Mouse (Mus musculus): ENCODE measurements around the gene Tvp23b.
A peak's percentile ranks its signal among the peaks of the same experiment; 100 is the strongest.

The Tvp23b gene

GRCm38 (mm10) chr11:62879220-62880048, at the start of gene Tvp23b:
Tvp23b (plus strand) TSS chr11:62879455.
- DNase-seq (ENCODE audit: low read depth, low spot score) = peak; percentile 99
- no peaks in the 10 kb centered on the region for H3K27me3 ChIP-seq (ENCODE audit: control insufficient read depth, insufficient read depth, low read length, poor library complexity, severe bottlenecking)
- peaks cover 5% of the 10 kb centered on the region; the same call in 1 of the 2 replicates for H3K36me3 ChIP-seq (ENCODE audit: control insufficient read depth, insufficient read depth, low read length, poor library complexity, severe bottlenecking)

- H3K27me3 ChIP-seq (ENCODE audit: control insufficient read depth, insufficient read depth, low read length, poor library complexity, severe bottlenecking) = no peaks in the 10 kb centered on the region; the same call in 1 of the 2 replicates
- DNase-seq (ENCODE audit: low read depth, low spot score) = no peak
- H3K36me3 ChIP-seq (ENCODE audit: control insufficient read depth, insufficient read depth, low read length, poor library complexity, severe bottlenecking) = no peaks in the 10 kb centered on the region
Measured at GRCm38 (mm10) chr11:62830387-62830786, 48.9 kb upstream of the Tvp23b start.

- DNase-seq (ENCODE audit: low read depth, low spot score) = no peak
- Histone ChIP-seq H3K27me3 (ENCODE audit: control insufficient read depth, insufficient read depth, low read length, poor library complexity, severe bottlenecking) (no peaks in the 10 kb centered on the region; the same call in 1 of the 2 replicates), H3K36me3 (ENCODE audit: control insufficient read depth, insufficient read depth, low read length, poor library complexity, severe bottlenecking) (no peaks in the 10 kb centered on the region)
Measured at GRCm38 (mm10) chr11:62831906-62832305, 47.3 kb upstream of the Tvp23b start.

GRCm38 (mm10) chr11:62844562-62844961, 34.7 kb upstream of the Tvp23b start:
- Histone ChIP-seq H3K27me3 (ENCODE audit: control insufficient read depth, insufficient read depth, low read length, poor library complexity, severe bottlenecking) (no peaks in the 10 kb centered on the region), H3K36me3 (ENCODE audit: control insufficient read depth, insufficient read depth, low read length, poor library complexity, severe bottlenecking) (no peaks in the 10 kb centered on the region)
- no peak for DNase-seq (ENCODE audit: low read depth, low spot score)

GRCm38 (mm10) chr11:62845730-62846129, 33.5 kb upstream of the Tvp23b start:
- H3K27me3 ChIP-seq (ENCODE audit: control insufficient read depth, insufficient read depth, low read length, poor library complexity, severe bottlenecking) = no peaks in the 10 kb centered on the region
- DNase-seq (ENCODE audit: low read depth, low spot score) = no peak
- H3K36me3 ChIP-seq (ENCODE audit: control insufficient read depth, insufficient read depth, low read length, poor library complexity, severe bottlenecking) = no peaks in the 10 kb centered on the region

- H3K27me3 ChIP-seq (ENCODE audit: control insufficient read depth, insufficient read depth, low read length, poor library complexity, severe bottlenecking) = no peaks in the 10 kb centered on the region
- H3K36me3 ChIP-seq (ENCODE audit: control insufficient read depth, insufficient read depth, low read length, poor library complexity, severe bottlenecking) = no peaks in the 10 kb centered on the region
- peak; percentile 67 for DNase-seq (ENCODE audit: low read depth, low spot score)
Measured at GRCm38 (mm10) chr11:62846961-62847654, 32.1 kb upstream of the Tvp23b start, which contains the start of gene Fbxw10. Fbxw10 (plus strand) TSS chr11:62847069.

- no peaks in the 10 kb centered on the region for H3K36me3 ChIP-seq (ENCODE audit: control insufficient read depth, insufficient read depth, low read length, poor library complexity, severe bottlenecking)
- DNase-seq (ENCODE audit: low read depth, low spot score) = peak; percentile 27
- no peaks in the 10 kb centered on the region for H3K27me3 ChIP-seq (ENCODE audit: control insufficient read depth, insufficient read depth, low read length, poor library complexity, severe bottlenecking)
Measured at GRCm38 (mm10) chr11:62847655-62848191, 31.5 kb upstream of the Tvp23b start.

GRCm38 (mm10) chr11:62848301-62848700, 31.0 kb upstream of the Tvp23b start:
- DNase-seq (ENCODE audit: low read depth, low spot score) = no peak
- no peaks in the 10 kb centered on the region for H3K36me3 ChIP-seq (ENCODE audit: control insufficient read depth, insufficient read depth, low read length, poor library complexity, severe bottlenecking)
- no peaks in the 10 kb centered on the region for H3K27me3 ChIP-seq (ENCODE audit: control insufficient read depth, insufficient read depth, low read length, poor library complexity, severe bottlenecking)

- Histone ChIP-seq H3K36me3 (ENCODE audit: control insufficient read depth, insufficient read depth, low read length, poor library complexity, severe bottlenecking) (no peaks in the 10 kb centered on the region), H3K27me3 (ENCODE audit: control insufficient read depth, insufficient read depth, low read length, poor library complexity, severe bottlenecking) (no peaks in the 10 kb centered on the region)
- no peak for DNase-seq (ENCODE audit: low read depth, low spot score)
Measured at GRCm38 (mm10) chr11:62851199-62851598, 28.1 kb upstream of the Tvp23b start.

- DNase-seq (ENCODE audit: low read depth, low spot score) = no peak
- H3K27me3 ChIP-seq (ENCODE audit: control insufficient read depth, insufficient read depth, low read length, poor library complexity, severe bottlenecking) = no peaks in the 10 kb centered on the region
- no peaks in the 10 kb centered on the region for H3K36me3 ChIP-seq (ENCODE audit: control insufficient read depth, insufficient read depth, low read length, poor library complexity, severe bottlenecking)
Measured at GRCm38 (mm10) chr11:62853334-62853733, 25.9 kb upstream of the Tvp23b start.

GRCm38 (mm10) chr11:62865562-62865961, 13.7 kb upstream of the Tvp23b start:
- H3K27me3 ChIP-seq (ENCODE audit: control insufficient read depth, insufficient read depth, low read length, poor library complexity, severe bottlenecking) = no peaks in the 10 kb centered on the region
- DNase-seq (ENCODE audit: low read depth, low spot score) = no peak
- H3K36me3 ChIP-seq (ENCODE audit: control insufficient read depth, insufficient read depth, low read length, poor library complexity, severe bottlenecking) = no peaks in the 10 kb centered on the region

- Histone ChIP-seq H3K27me3 (ENCODE audit: control insufficient read depth, insufficient read depth, low read length, poor library complexity, severe bottlenecking) (no peaks in the 10 kb centered on the region), H3K36me3 (ENCODE audit: control insufficient read depth, insufficient read depth, low read length, poor library complexity, severe bottlenecking) (no peaks in the 10 kb centered on the region)
- no peak for DNase-seq (ENCODE audit: low read depth, low spot score)
Measured at GRCm38 (mm10) chr11:62866685-62867084, 12.6 kb upstream of the Tvp23b start.

GRCm38 (mm10) chr11:62869201-62869600, 10.1 kb upstream of the Tvp23b start:
- H3K27me3 ChIP-seq (ENCODE audit: control insufficient read depth, insufficient read depth, low read length, poor library complexity, severe bottlenecking) = no peaks in the 10 kb centered on the region
- DNase-seq (ENCODE audit: low read depth, low spot score) = no peak
- H3K36me3 ChIP-seq (ENCODE audit: control insufficient read depth, insufficient read depth, low read length, poor library complexity, severe bottlenecking) = no peaks in the 10 kb centered on the region

- no peak for DNase-seq (ENCODE audit: low read depth, low spot score)
- no peaks in the 10 kb centered on the region for H3K27me3 ChIP-seq (ENCODE audit: control insufficient read depth, insufficient read depth, low read length, poor library complexity, severe bottlenecking)
Measured at GRCm38 (mm10) chr11:62869715-62870371, 9.4 kb upstream of the Tvp23b start.

More at GRCm38 (mm10) chr11:62869715-62870371, 9.4 kb upstream of the Tvp23b start:
- H3K36me3 ChIP-seq (ENCODE audit: control insufficient read depth, insufficient read depth, low read length, poor library complexity, severe bottlenecking) = no peaks in the 10 kb centered on the region

Data from splenic B cell, adult 2 months (primary cell).